Mouse (Mus musculus) heart, postnatal 0 days (tissue): ENCODE results near the gene Gm42715. TPM values are rescaled to one million over a fixed set of nuclear protein-coding genes. Genes with fewer than 3 reads are reported as not detected.

Experiments
- ATAC-seq: fragments of 200-750 bp; cut with Nextera tagmentation; 2 replicates; pipeline ENCODE4 v1.8.0; 2017; ENCODE audit warnings: low read depth, moderate number of reproducible peaks, moderate library complexity; ENCODE audit not compliant: insufficient read depth
- DNase-seq: peaks from one replicate; pipeline ENCODE4 v3.0.0-alpha.2; 2016; ENCODE audit warnings: low spot score
- H3K27ac ChIP-seq: fragments of 300-500 bp; sonication (generic); 2 replicates; pipeline ENCODE4 v1.5.1; 2014; ENCODE audit warnings: low read depth, mild to moderate bottlenecking
- H3K27me3 ChIP-seq: fragments of 300-500 bp; sonication (generic); 2 replicates; pipeline ENCODE4 v1.6.1; 2014; ENCODE audit warnings: low read length, mixed read lengths; ENCODE audit not compliant: control insufficient read depth, insufficient read depth
- H3K36me3 ChIP-seq: fragments of 300-500 bp; sonication (generic); replicated peaks from 2 replicates; pipeline ENCODE4 v1.6.1; 2014; ENCODE audit warnings: low read length, mixed read lengths; ENCODE audit not compliant: control insufficient read depth, insufficient read depth
- H3K4me1 ChIP-seq: fragments of 300-500 bp; sonication (generic); 2 replicates; pipeline ENCODE4 v1.6.1; 2014; ENCODE audit warnings: antibody characterized with exemption; ENCODE audit not compliant: control insufficient read depth, insufficient read depth
- H3K4me2 ChIP-seq: fragments of 300-500 bp; sonication (generic); 2 replicates; pipeline ENCODE4 v1.6.1; 2014; ENCODE audit warnings: low read depth, mild to moderate bottlenecking, low read length, moderate library complexity
- H3K4me3 ChIP-seq: fragments of 300-500 bp; sonication (generic); 2 replicates; pipeline ENCODE4 v1.5.1; 2014; ENCODE audit warnings: low read depth, low read length
- H3K9ac ChIP-seq: fragments of 300-500 bp; sonication (generic); replicated peaks from 2 replicates; pipeline ENCODE4 v1.6.1; 2014; ENCODE audit warnings: low read depth, low read length, mixed read lengths
- H3K9me3 ChIP-seq: fragments of 300-500 bp; sonication (generic); replicated peaks from 2 replicates; pipeline ENCODE4 v1.6.1; 2016; ENCODE audit warnings: low read length; ENCODE audit not compliant: control insufficient read depth
- CTCF ChIP-seq: IDR thresholded peaks from 2 replicates; pipeline ENCODE4 v1.5.1; 2016; ENCODE audit warnings: antibody characterized with exemption, control low read depth, low read depth
- EP300 ChIP-seq: IDR thresholded peaks from 2 replicates; pipeline ENCODE4 v1.6.1; 2016; ENCODE audit warnings: antibody characterized with exemption, low read depth
- WGBS: fragments of 180-500 bp; shearing (Covaris S2); extraction: QIAGEN DNeasy Blood & Tissue Kit; methylation state at CpG from one replicate; pipeline ENCODE4 v1.1.7; 2014; 5-methylcytosine and 5-hydroxymethylcytosine counted together
- polyA plus RNA-seq: library from polyadenylated mRNA; unstranded; fragments of >200 nt; fragmentation: Nextera tagmentation; extraction: Ambion mirVana; gene quantifications from 2 replicates; pipeline ENCODE4 v1.2.1, GENCODE M21; 2015
- total RNA-seq: library from RNA; depleted of rRNA; stranded (reverse); fragments of >200 nt; gene quantifications from 2 replicates; pipeline ENCODE4 v1.2.3, GENCODE M21; 2014; ENCODE audit warnings: low replicate concordance; rRNA removed

Gene Gm42715
- total RNA-seq (12.5 and 17.4 TPM in 2 replicates), polyA plus RNA-seq (4.8 and 5.0 TPM in 2 replicates)

DNA sequence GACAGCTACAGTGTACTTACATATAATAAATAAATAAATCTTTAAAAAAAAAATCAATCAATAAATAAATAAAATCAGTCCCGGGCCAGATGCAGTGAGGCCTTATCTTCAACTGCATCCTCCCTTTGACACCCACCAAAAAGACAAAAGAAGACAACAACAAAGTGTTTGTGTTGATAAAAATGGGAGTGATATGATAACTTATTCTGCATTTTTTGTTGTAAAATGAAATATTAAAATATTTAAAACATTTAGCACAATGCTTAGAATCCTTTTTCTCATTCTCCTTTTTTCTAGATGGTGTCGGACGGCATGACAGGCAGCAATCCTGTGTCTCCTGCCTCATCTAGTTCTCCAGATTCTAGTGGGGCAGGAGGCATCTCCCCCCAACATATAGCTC is at the start of gene Gm42715:
Gene Gm42715, plus strand, starts transcription at position 301 of the 400 bp plus-strand sequence.
- H3K4me2 ChIP-seq, result no peak within 1 kb of the TSS
- H3K27me3 ChIP-seq, result no peaks in the 10 kb centered on the region
- TF ChIP-seq CTCF, result no peak
- TF ChIP-seq EP300, result no peak
- H3K4me3 ChIP-seq, result no peak within 1 kb of the TSS
- 88% methylated on average over 3 of the region's 3 CpGs for WGBS
- no peaks in the 10 kb centered on the region for H3K4me1 ChIP-seq
- ATAC-seq, result no peak
- no peaks in the 10 kb centered on the region for H3K9me3 ChIP-seq
- no peak within 1 kb of the TSS for H3K9ac ChIP-seq
- peaks cover 73% of the 10 kb centered on the region for H3K36me3 ChIP-seq
- no peak within 1 kb of the TSS for H3K27ac ChIP-seq
- no peak for DNase-seq

DNA sequence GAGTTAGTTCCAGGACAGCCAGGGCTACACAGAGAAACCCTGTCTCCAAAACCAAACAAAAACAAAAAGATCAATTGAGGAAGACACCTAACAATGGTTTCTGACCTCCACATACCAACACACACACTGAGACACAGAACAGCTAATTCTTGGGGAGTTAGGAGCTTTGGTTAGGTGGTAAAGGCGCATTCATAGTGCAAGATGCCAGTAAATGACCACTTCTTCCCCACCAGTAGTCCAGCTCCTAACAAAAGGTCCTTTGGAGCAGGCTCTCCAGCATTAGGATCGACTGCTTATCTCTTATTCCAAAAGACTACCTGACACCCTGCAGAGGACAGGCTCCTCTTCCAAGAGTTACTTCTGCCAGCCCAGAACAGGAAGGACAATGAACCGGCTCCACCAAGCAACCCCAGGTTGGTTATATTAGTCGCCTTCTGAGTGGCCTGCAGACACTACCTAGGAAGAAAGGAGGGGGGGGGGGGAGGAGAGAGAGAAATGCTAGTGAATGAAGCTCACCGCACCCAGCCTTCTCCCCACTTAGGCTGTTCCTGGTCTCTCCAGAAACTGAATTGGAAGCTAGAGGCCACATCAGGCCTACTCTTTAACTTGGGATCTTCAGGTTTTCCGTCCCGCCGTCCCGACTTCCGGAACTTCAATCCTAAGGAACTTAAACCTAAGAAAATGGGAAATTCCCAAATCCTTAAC is 49.2 kb upstream of the Gm42715 start:
- Histone ChIP-seq H3K4me2 (peak overlapping the region; percentile 97), H3K9me3 (no peaks in the 10 kb centered on the region), H3K36me3 (peaks cover 28% of the 10 kb centered on the region), H3K9ac (peak overlapping the region; percentile 95), H3K4me1 (peaks cover 13% of the 10 kb centered on the region), H3K4me3 (peak overlapping the region; percentile 68), H3K27me3 (no peaks in the 10 kb centered on the region), H3K27ac (peak overlapping the region; percentile 95)
- no peak for ATAC-seq
- no peak for TF ChIP-seq CTCF
- 8% methylated on average over 10 of the region's 10 CpGs for WGBS
- DNase-seq, result peak; percentile 30

DNA sequence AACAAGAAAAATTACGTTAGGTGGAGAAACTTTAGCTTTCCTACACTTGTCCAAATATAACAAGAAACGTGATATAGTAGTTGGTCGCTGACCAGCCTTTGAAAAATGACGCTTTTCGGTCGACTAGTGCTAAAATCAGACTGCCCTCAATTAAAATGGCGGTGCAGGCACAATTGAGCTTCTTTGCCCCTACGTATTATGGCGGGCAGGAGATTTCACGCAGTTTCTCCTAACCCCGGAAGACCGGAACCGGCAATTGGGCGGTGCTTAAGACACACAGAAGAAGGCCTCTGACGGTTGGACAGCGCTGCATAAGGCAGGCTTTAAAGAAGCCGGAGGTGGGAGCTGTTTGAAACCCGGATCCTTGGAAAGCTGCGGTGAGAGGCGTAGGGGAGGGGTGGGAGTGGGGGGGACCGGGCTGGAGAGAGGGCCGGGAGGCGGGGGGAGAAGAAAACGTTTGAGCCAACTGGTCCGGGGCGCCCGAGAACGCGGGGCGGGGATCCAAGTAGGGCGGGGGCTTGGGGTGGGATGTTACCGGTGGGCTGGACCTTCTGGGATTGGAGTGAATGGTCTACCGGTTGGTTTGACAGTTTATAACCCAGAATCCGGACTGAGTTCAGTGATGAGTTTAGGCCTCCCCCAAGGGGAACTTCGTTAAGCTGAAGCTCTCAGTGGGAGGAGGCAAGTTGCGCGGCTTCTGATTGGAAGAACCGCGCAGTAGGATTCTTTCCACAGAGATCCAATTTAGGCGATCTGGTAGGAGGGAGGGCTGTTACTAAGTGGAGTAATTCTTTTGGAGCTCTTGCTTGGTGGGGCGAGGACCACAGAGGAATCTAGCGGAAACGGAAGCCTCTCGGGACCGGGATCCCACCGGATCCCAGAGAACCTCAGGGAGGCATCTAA is 48.4 kb upstream of the Gm42715 start:
- no peaks in the 10 kb centered on the region for H3K27me3 ChIP-seq
- DNase-seq, result peak; percentile 97
- H3K4me3 ChIP-seq, result peak overlapping the region; percentile 68
- ATAC-seq, result peak; percentile 93
- peak overlapping the region; percentile 95 for H3K27ac ChIP-seq
- peak overlapping the region; percentile 97 for H3K4me2 ChIP-seq
- H3K36me3 ChIP-seq, result peaks cover 36% of the 10 kb centered on the region
- TF ChIP-seq EP300 (peak; percentile 80; the same call in 1 of the 2 replicates), CTCF (no peak)
- no peaks in the 10 kb centered on the region for H3K9me3 ChIP-seq
- under 1% methylated on average over 46 of the region's 46 CpGs for WGBS
- peak overlapping the region; percentile 95 for H3K9ac ChIP-seq
- peaks cover 13% of the 10 kb centered on the region for H3K4me1 ChIP-seq

DNA sequence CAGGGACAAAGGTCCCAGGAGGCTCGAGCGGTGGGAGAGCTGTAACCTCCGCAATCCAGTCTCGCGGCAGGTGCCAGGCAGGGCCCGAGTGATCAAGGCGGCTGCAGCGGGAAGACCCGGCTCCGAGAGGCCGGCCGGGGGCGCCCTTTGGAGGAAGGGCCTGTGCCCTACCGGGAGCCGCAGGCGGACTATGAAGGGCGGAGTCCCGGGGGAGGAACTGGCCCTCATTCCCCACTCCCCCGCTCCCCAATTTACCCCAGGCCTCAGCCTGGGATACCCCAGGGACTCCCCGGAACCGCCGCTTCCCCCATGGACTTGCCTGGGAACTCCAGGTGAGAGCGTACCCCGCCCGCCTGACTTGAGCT is 47.8 kb upstream of the Gm42715 start:
- peaks cover 13% of the 10 kb centered on the region for H3K4me1 ChIP-seq
- no peak for TF ChIP-seq EP300
- TF ChIP-seq CTCF, result no peak
- peak; percentile 36 for ATAC-seq
- peak overlapping the region; percentile 97 for H3K4me2 ChIP-seq
- DNase-seq, result peak; percentile 15
- peaks cover 42% of the 10 kb centered on the region for H3K36me3 ChIP-seq
- no peaks in the 10 kb centered on the region for H3K9me3 ChIP-seq
- no peaks in the 10 kb centered on the region for H3K27me3 ChIP-seq
- peak overlapping the region; percentile 95 for H3K9ac ChIP-seq
- peak overlapping the region; percentile 68 for H3K4me3 ChIP-seq
- H3K27ac ChIP-seq, result peak overlapping the region; percentile 95
- 1% methylated on average over 19 of the region's 25 CpGs for WGBS

DNA sequence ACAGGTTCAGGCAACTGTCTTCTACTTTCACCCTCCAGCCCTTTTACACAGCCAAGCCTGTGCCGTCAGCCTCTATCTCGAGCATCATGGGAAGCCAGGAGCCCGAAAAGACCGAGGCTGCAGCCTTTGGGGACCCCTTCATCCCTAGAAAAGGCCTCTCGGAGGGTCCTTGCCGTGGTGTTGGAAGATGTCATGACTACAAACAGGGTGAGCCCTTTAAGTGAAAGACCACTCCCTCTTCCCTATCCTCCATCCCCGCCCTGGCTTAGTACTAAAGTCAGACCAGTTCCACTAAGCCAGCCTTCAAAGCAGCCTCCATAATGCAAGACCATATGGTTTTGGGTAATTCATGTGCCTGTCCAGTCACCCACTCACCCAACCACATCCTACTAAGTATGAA is 47.3 kb upstream of the Gm42715 start:
- Histone ChIP-seq H3K27ac (peak overlapping the region; percentile 95), H3K4me2 (peak overlapping the region; percentile 97), H3K9ac (peak overlapping the region; percentile 95), H3K36me3 (peaks cover 45% of the 10 kb centered on the region), H3K4me3 (peak overlapping the region; percentile 68), H3K9me3 (no peaks in the 10 kb centered on the region), H3K4me1 (peaks cover 17% of the 10 kb centered on the region), H3K27me3 (no peaks in the 10 kb centered on the region)
- DNase-seq (no peak), ATAC-seq (no peak)
- no peak for TF ChIP-seq CTCF
- TF ChIP-seq EP300, result no peak
- WGBS, result 1% methylated on average over 7 of the region's 7 CpGs
